Mouse (Mus musculus) kidney, postnatal 0 days (tissue): ENCODE results near the gene Stk11ip. TPM values are rescaled to one million over a fixed set of nuclear protein-coding genes. Genes with fewer than 3 reads are reported as not detected.

Experiments used
- ATAC-seq: fragments of 200-750 bp; cut with Nextera tagmentation; replicated peaks from 2 replicates; pipeline ENCODE4 v1.8.0; 2017; ENCODE audit warnings: low read depth, moderate number of reproducible peaks, moderate TSS enrichment, moderate library complexity; ENCODE audit not compliant: low FRiP score
- DNase-seq: peaks from one replicate; pipeline ENCODE4 v3.0.0-alpha.2; 2016; ENCODE audit warnings: low spot score
- H3K27ac ChIP-seq: fragments of 300-500 bp; sonication (generic); 2 replicates; pipeline ENCODE4 v1.5.1; 2014; ENCODE audit warnings: mild to moderate bottlenecking
- H3K27me3 ChIP-seq: fragments of 300-500 bp; sonication (generic); 2 replicates; pipeline ENCODE4 v1.6.1; 2014; ENCODE audit warnings: low read length, mixed read lengths; ENCODE audit not compliant: insufficient read depth
- H3K36me3 ChIP-seq: fragments of 300-500 bp; sonication (generic); 2 replicates; pipeline ENCODE4 v1.6.1; 2014; ENCODE audit warnings: low read length, mixed read lengths; ENCODE audit not compliant: insufficient read depth
- H3K4me1 ChIP-seq: fragments of 300-500 bp; sonication (generic); replicated peaks from 2 replicates; pipeline ENCODE4 v1.6.1; 2014; ENCODE audit warnings: antibody characterized with exemption, low read length, mixed read lengths; ENCODE audit not compliant: insufficient read depth
- H3K4me2 ChIP-seq: fragments of 300-500 bp; sonication (generic); 2 replicates; pipeline ENCODE4 v1.6.1; 2014; ENCODE audit warnings: mild to moderate bottlenecking, low read length, moderate library complexity, mixed read lengths
- H3K4me3 ChIP-seq: fragments of 300-500 bp; sonication (generic); replicated peaks from 2 replicates; pipeline ENCODE4 v1.5.1; 2014; ENCODE audit warnings: low read depth, low read length
- H3K9ac ChIP-seq: fragments of 300-500 bp; sonication (generic); 2 replicates; pipeline ENCODE4 v1.6.1; 2014; ENCODE audit warnings: low read depth, low read length
- H3K9me3 ChIP-seq: fragments of 300-500 bp; sonication (generic); replicated peaks from 2 replicates; pipeline ENCODE4 v1.6.1; 2016; ENCODE audit warnings: low read length, inconsistent platforms, mixed read lengths
- CTCF ChIP-seq: IDR thresholded peaks from 2 replicates; pipeline ENCODE4 v1.5.1; 2016; ENCODE audit warnings: antibody characterized with exemption, low read depth, mild to moderate bottlenecking, moderate library complexity
- WGBS: fragments of 180-500 bp; shearing (Covaris S2); extraction: QIAGEN DNeasy Blood & Tissue Kit; methylation state at CpG from one replicate; pipeline ENCODE4 v1.1.7; 2014; 5-methylcytosine and 5-hydroxymethylcytosine counted together
- polyA plus RNA-seq: library from polyadenylated mRNA; unstranded; fragments of >200 nt; fragmentation: Nextera tagmentation; extraction: Ambion mirVana; gene quantifications from 2 replicates; pipeline ENCODE4 v1.2.1, GENCODE M21; 2015

Gene Stk11ip
- polyA plus RNA-seq, 1 experiment from 2014 or later = 14.9 TPM

- Histone ChIP-seq H3K27ac (no peak overlapping the region), H3K4me3 (no peak overlapping the region), H3K36me3 (peaks cover 39% of the 10 kb centered on the region; the same call in 1 of the 2 replicates), H3K27me3 (no peaks in the 10 kb centered on the region), H3K4me2 (no peak overlapping the region), H3K4me1 (no peaks in the 10 kb centered on the region), H3K9ac (no peak overlapping the region), H3K9me3 (no peaks in the 10 kb centered on the region)
- ATAC-seq (0 out of 2 replicates have a peak, but pooled peaks have one; percentile 22), DNase-seq (peak; percentile 24)
- WGBS = 65% methylated on average over 19 of the region's 19 CpGs
- no peak for TF ChIP-seq CTCF
Measured at GRCm38 (mm10) chr1:75533325-75534252, 12.3 kb downstream of the Stk11ip start.

GRCm38 (mm10) chr1:75537587-75537986 lies 16.3 kb downstream of the Stk11ip start:
- no peaks in the 10 kb centered on the region for H3K9me3 ChIP-seq
- H3K9ac ChIP-seq = no peak overlapping the region
- no peaks in the 10 kb centered on the region for H3K4me1 ChIP-seq
- H3K4me3 ChIP-seq = no peak overlapping the region
- DNase-seq (no peak), ATAC-seq (no peak)
- no peak for TF ChIP-seq CTCF
- peaks cover 24% of the 10 kb centered on the region; the same call in 1 of the 2 replicates for H3K36me3 ChIP-seq
- H3K27ac ChIP-seq = no peak overlapping the region
- H3K4me2 ChIP-seq = no peak overlapping the region
- H3K27me3 ChIP-seq = no peaks in the 10 kb centered on the region
- 57% methylated on average over 2 of the region's 2 CpGs for whole genome bisulfite sequencing

- no peak overlapping the region for H3K9ac ChIP-seq
- no peaks in the 10 kb centered on the region for H3K4me1 ChIP-seq
- H3K27ac ChIP-seq = no peak overlapping the region
- no peak overlapping the region for H3K4me2 ChIP-seq
- no peak for TF ChIP-seq CTCF
- DNase-seq (no peak), ATAC-seq (no peak)
- H3K36me3 ChIP-seq = peaks cover 22% of the 10 kb centered on the region; the same call in 1 of the 2 replicates
- no peaks in the 10 kb centered on the region for H3K9me3 ChIP-seq
- H3K27me3 ChIP-seq = no peaks in the 10 kb centered on the region
- H3K4me3 ChIP-seq = no peak overlapping the region
- 60% methylated on average over 9 of the region's 9 CpGs for WGBS
Measured at GRCm38 (mm10) chr1:75538597-75539190, 17.4 kb downstream of the Stk11ip start.

- H3K27ac ChIP-seq = no peak overlapping the region
- no peak overlapping the region for H3K4me2 ChIP-seq
- WGBS = 85% methylated on average over 7 of the region's 7 CpGs
- no peak for ATAC-seq
- H3K36me3 ChIP-seq = peaks cover under 1% of the 10 kb centered on the region; the same call in 1 of the 2 replicates
- DNase-seq = no peak
- H3K9me3 ChIP-seq = no peaks in the 10 kb centered on the region
- no peak for TF ChIP-seq CTCF
- H3K4me3 ChIP-seq = no peak overlapping the region
- H3K4me1 ChIP-seq = peaks cover 4% of the 10 kb centered on the region; the same call in 1 of the 2 replicates
- no peaks in the 10 kb centered on the region for H3K27me3 ChIP-seq
- no peak overlapping the region for H3K9ac ChIP-seq
Measured at GRCm38 (mm10) chr1:75541496-75541895, 20.2 kb downstream of the Stk11ip start.

- no peaks in the 10 kb centered on the region for H3K36me3 ChIP-seq
- no peaks in the 10 kb centered on the region for H3K27me3 ChIP-seq
- H3K9ac ChIP-seq = no peak overlapping the region
- no peak for DNase-seq
- no peaks in the 10 kb centered on the region for H3K9me3 ChIP-seq
- H3K4me3 ChIP-seq = no peak overlapping the region
- no peak for ATAC-seq
- H3K27ac ChIP-seq = no peak overlapping the region
- TF ChIP-seq CTCF = no peak
- 91% methylated on average over 6 of the region's 6 CpGs for WGBS
- no peak overlapping the region for H3K4me2 ChIP-seq
- H3K4me1 ChIP-seq = peaks cover 10% of the 10 kb centered on the region; the same call in 1 of the 2 replicates
Measured at GRCm38 (mm10) chr1:75544351-75544750, 23.0 kb downstream of the Stk11ip start.
